Mouse (Mus musculus): Measurements from ENCODE around the gene Irf2bp2.

Gene Irf2bp2

GRCm38 (mm10) chr8:126593889-126594480, at the start of gene Irf2bp2:
Irf2bp2 (minus strand) TSS chr8:126593986.
- no peak for DNase-seq (ENCODE audit: extremely low read depth, low read depth, low spot score)

DNA sequence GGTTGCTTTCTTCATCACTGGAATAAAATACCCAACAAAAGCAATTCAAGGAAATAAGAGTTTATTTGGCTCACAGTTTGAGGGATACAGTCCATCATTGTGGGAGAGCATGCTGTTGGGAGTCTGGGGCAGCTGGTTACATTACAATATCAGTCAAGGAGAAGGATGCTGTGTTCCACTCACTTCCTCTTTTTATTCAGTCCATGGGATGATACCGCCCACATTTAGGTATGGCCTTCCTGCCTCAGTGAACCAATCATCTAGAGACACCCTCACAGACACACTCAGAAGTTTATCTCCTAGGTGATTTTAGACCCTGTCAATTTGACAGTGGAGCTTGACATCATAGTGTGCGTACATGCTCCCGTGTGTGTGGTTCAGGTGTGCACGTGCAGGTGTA, 48.9 kb upstream of the Irf2bp2 start:
- DNase-seq (ENCODE audit: extremely low read depth, low read depth, low spot score) = no peak

DNA sequence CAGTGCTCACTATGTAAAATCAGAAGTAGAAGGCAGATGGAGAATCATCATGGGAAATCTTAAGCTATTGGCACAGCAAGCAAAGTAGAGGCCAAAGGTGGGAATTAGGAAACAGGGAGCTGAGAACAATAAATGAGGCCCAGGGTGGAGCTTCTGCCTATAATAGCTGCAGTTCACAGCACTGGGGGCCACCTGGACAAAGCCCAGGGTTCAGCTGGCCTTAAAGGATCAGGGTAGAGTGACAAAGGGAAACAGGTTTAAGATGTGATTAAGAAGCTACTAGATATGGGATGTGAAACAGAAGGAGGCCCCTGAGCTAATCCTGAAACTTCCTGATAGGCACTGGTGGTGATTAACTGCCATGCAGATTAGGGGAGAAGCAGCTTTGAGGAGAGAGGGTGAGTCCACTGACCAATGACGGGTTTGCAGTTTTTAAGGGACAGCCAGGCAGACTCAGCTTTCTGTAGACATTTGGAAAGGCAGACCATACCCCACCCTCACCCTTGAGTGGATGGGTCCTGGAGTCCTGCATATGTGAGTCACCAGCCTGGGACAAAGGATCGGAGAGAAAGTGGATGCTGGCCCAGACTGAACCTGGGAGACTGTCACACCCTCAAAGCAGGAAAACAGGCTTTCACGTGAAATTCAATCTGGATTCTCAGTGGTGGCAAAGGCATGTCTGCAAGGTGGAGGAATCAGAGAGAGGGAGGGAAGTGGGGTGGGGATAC, 47.9 kb upstream of the Irf2bp2 start:
- DNase-seq (ENCODE audit: extremely low read depth, low read depth, low spot score) = no peak

- DNase-seq (ENCODE audit: extremely low read depth, low read depth, low spot score) = no peak
These were observed 45.4 kb upstream of the Irf2bp2 start for GRCm38 (mm10) chr8:126639161-126639560.

- DNase-seq (ENCODE audit: extremely low read depth, low read depth, low spot score) = no peak
These were observed 44.2 kb upstream of the Irf2bp2 start for GRCm38 (mm10) chr8:126638027-126638426.

DNA sequence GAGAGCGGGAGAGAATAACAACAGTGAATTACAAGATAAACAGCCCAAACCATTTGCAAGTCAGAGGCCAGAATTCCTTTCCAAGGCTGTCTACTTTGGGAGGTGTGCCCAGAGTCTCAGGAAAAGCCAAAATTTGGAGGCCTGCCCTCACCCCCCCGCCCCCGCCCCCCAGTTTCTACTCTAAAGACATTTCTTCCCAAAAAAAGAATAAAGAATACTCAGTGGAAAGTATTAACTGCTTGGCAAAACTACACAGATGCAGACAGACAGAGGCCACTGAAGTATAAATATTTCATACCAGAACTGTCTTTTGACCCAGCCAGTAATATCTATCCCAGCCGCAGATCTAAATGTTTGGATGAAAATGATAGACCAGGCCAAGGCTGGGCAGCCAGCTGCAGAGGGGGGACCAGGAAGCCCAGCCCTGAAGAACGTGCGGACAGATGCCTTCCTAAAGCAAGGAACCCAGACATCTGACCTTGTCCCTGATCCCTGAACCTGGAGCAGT, 40.8 kb upstream of the Irf2bp2 start:
- no peak for DNase-seq (ENCODE audit: extremely low read depth, low read depth, low spot score)

GRCm38 (mm10) chr8:126628616-126629015, 34.8 kb upstream of the Irf2bp2 start:
- DNase-seq (ENCODE audit: extremely low read depth, low read depth, low spot score) = no peak

DNA sequence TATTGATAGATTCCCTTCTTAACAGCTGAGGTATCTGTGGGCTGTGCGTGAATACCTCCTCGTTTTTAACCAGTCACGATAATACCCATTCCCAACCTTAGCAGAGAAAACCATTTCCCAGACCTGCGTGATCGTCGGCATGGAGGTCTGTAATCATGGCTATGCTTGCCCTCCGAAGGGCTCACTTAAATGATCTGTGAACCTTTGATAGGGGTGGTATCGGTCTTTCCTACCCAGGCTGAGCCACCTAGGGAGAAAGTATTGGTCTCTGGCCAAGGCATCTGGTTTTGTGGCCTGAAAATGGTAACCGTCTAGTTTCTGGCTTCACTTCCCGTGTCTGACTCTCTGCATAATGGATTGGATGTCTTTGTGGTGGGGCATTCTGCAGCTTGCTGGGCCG, 32.6 kb upstream of the Irf2bp2 start:
- no peak for DNase-seq (ENCODE audit: extremely low read depth, low read depth, low spot score)

- DNase-seq (ENCODE audit: extremely low read depth, low read depth, low spot score) = no peak
These were observed 28.5 kb upstream of the Irf2bp2 start for GRCm38 (mm10) chr8:126622111-126622795.

DNA sequence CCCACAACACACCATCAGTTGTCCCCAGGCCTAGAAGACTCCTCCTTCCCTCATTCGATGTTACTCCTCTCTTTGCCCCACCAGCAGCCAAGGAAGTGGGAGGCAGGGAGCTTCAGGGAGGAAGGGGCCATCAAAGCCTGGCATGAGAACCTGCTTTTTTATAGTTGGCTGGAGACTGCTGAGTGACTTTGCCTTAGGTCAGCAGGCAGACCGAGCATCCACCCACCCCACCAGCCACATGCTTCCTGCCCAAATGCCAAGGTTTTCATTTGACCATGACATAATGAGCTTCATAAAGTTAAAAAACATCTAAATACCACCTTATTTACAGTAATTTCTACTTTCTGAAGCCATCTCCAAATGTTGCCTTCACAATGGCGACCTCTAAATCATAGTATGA, 26.9 kb upstream of the Irf2bp2 start:
- no peak for DNase-seq (ENCODE audit: extremely low read depth, low read depth, low spot score)

GRCm38 (mm10) chr8:126619487-126619886, 25.7 kb upstream of the Irf2bp2 start:
- DNase-seq (ENCODE audit: extremely low read depth, low read depth, low spot score) = no peak

DNA sequence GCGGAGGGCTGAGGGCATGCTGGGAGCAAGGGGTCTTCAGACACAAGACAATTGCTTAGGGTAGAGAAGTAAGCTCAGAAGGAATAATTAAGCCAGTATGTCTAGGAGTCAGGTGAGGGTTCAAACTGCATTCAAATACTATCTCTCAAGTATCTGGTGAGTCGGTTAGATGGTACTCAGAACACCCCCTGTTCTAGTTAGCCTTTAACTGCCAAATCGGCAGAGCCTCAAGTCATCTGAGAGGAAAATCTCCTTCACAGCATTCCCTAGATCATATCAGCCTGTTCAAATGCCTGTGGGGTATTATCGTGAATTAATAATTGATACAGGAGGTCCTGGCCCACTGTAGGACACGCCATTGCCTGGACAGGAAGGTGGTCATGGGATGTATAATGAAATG, 23.9 kb upstream of the Irf2bp2 start:
- no peak for DNase-seq (ENCODE audit: extremely low read depth, low read depth, low spot score)

DNA sequence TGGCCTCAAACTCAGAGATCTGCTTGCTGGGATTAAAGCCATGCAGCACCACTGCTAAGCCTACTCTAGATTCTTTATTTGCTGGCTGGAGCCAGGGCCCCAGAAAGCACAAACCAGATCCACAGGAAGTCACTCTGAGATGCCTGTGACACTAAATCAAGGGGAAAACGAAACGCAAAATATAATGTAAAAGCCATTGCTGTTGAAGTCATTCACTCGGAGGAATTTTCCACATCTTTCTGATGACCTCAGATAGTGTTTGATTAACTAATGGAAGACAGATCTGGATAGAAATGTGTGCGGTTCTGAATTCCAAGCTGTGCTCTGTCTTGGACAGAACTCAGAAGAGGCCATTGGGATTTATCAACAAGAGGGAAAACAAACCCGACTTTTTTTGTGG, 22.9 kb upstream of the Irf2bp2 start:
- DNase-seq (ENCODE audit: extremely low read depth, low read depth, low spot score) = no peak

- no peak for DNase-seq (ENCODE audit: extremely low read depth, low read depth, low spot score)
These were observed 22.0 kb upstream of the Irf2bp2 start for GRCm38 (mm10) chr8:126615765-126616164.

DNA sequence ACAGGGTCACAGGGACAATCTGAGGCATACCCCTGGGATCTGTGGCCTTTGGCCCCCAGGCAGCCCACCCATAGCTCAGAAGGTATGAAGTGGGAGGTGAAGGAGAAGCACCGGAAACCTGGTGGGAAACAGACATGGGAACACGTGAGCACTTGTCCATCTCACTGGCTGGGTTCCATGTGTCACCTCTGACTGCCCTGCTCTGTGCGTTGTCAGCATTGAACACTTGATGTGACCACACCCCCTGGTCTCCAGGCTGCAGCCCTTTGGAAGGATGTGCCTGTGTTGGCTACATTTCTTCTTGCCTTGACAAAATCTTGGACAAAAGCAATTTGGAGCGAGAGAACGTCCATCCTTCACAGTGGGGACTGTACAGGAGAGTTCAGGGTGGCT, 20.9 kb upstream of the Irf2bp2 start:
- DNase-seq (ENCODE audit: extremely low read depth, low read depth, low spot score) = no peak

DNA sequence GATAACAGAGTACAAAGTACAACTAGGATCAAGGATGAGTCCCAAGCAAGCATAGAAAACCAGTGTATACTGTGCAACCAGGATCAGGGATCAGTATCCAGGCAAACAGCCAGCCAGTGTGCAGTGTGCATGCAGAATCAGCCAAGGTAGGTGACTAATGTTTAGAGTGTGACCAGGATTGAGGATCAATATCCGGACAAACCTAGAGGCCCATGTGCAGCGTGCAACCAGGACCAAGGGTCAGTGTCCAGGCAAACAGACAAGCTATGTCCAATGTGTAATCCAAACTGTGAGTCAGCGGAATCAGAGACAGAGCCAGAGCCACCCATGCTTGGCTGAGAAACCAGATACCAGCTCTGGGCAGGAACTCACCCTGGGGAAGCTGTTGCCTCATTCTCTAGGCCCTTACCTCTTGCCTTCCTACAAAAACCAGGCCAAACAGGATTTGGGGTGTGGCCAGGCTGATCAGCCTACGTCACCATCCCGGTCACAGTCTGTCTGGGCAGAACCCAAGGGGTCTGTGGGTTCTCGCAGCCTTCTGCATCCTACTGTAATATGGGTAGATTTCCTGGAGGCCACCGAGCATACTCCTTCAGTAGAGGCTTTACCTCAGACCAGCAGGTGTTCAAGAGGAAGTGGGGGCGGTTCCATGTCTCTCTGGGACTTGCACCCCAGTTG, 20.4 kb upstream of the Irf2bp2 start:
- peak; percentile 75 for DNase-seq (ENCODE audit: extremely low read depth, low read depth, low spot score)

GRCm38 (mm10) chr8:126613143-126613542, 19.4 kb upstream of the Irf2bp2 start:
- DNase-seq (ENCODE audit: extremely low read depth, low read depth, low spot score) = no peak

GRCm38 (mm10) chr8:126612739-126613138, 19.0 kb upstream of the Irf2bp2 start:
- no peak for DNase-seq (ENCODE audit: extremely low read depth, low read depth, low spot score)

DNA sequence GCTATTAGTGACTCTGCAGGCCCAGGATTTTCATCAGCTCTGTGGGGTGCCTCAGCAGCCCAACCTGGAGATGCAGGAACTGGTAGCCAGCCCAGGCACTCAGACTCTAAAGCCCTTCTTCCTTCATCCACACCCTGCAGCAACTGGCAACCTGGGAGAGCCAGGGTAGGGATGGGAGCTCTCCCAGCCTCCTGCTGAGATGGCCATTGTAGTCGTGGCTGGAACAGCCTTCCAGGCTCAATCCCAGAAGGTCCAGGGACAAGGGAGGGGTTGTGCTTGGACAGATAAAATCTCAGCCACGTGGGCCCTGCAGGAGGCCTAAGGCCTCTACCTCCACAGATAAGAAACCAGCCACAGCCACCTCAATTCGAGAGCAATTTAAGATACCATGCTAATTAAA, 16.9 kb upstream of the Irf2bp2 start:
- DNase-seq (ENCODE audit: extremely low read depth, low read depth, low spot score) = no peak

GRCm38 (mm10) chr8:126609556-126610263, 15.9 kb upstream of the Irf2bp2 start:
- no peak for DNase-seq (ENCODE audit: extremely low read depth, low read depth, low spot score)

Data from fat pad, adult 2 months (tissue).